Mouse (Mus musculus): ENCODE data around the gene Vcpkmt. TPM values are rescaled to one million over a fixed set of nuclear protein-coding genes. Genes with fewer than 3 reads are reported as not detected.

The Vcpkmt gene
- polyA plus RNA-seq, 1 experiment, result 12.4 TPM

GRCm38 (mm10) chr12:69536616-69537242 lies 46.1 kb downstream of the Vcpkmt start:
- Histone ChIP-seq H3K36me3 (ENCODE audit: control insufficient read depth, insufficient read depth, low read length, poor library complexity, severe bottlenecking) (no peaks in the 10 kb centered on the region), H3K9ac (ENCODE audit: low read depth, poor library complexity, severe bottlenecking) (no peak overlapping the region), H3K9me3 (replicated peaks; ENCODE audit: control insufficient read depth, insufficient read depth, low read length, poor library complexity, severe bottlenecking) (no peaks in the 10 kb centered on the region), H3K4me3 (ENCODE audit: low read depth, low read length) (no peak overlapping the region), H3K27ac (ENCODE audit: insufficient read depth, low read length) (no peak overlapping the region), H3K27me3 (ENCODE audit: control insufficient read depth, insufficient read depth, low read length, poor library complexity, severe bottlenecking) (no peaks in the 10 kb centered on the region), H3K4me1 (ENCODE audit: control insufficient read depth, insufficient read depth, low read length) (no peaks in the 10 kb centered on the region)
- TF ChIP-seq CTCF (IDR thresholded peaks at IDR 0.05; ENCODE audit: low read depth, low read length) (no peak), POLR2A (IDR thresholded peaks at IDR 0.05; ENCODE audit: insufficient read depth, low read length) (no peak), EP300 (IDR thresholded peaks at IDR 0.05; ENCODE audit: insufficient read depth, low read depth, low read length) (no peak)

- Histone ChIP-seq H3K36me3 (ENCODE audit: control insufficient read depth, insufficient read depth, low read length, poor library complexity, severe bottlenecking) (no peaks in the 10 kb centered on the region), H3K27me3 (ENCODE audit: control insufficient read depth, insufficient read depth, low read length, poor library complexity, severe bottlenecking) (no peaks in the 10 kb centered on the region), H3K4me3 (ENCODE audit: low read depth, low read length) (no peak overlapping the region), H3K9ac (ENCODE audit: low read depth, poor library complexity, severe bottlenecking) (no peak overlapping the region), H3K4me1 (ENCODE audit: control insufficient read depth, insufficient read depth, low read length) (no peaks in the 10 kb centered on the region), H3K27ac (ENCODE audit: insufficient read depth, low read length) (no peak overlapping the region), H3K9me3 (replicated peaks; ENCODE audit: control insufficient read depth, insufficient read depth, low read length, poor library complexity, severe bottlenecking) (no peaks in the 10 kb centered on the region)
- TF ChIP-seq EP300 (IDR thresholded peaks at IDR 0.05; ENCODE audit: insufficient read depth, low read depth, low read length), result no peak
- TF ChIP-seq CTCF (IDR thresholded peaks at IDR 0.05; ENCODE audit: low read depth, low read length), result no peak
- no peak for TF ChIP-seq POLR2A (IDR thresholded peaks at IDR 0.05; ENCODE audit: insufficient read depth, low read length)
These were observed 49.6 kb downstream of the Vcpkmt start for GRCm38 (mm10) chr12:69533237-69533636.

- Histone ChIP-seq H3K27ac (ENCODE audit: insufficient read depth, low read length) (no peak overlapping the region), H3K27me3 (ENCODE audit: control insufficient read depth, insufficient read depth, low read length, poor library complexity, severe bottlenecking) (no peaks in the 10 kb centered on the region), H3K4me3 (ENCODE audit: low read depth, low read length) (no peak overlapping the region)
These were observed 50.3 kb downstream of the Vcpkmt start for GRCm38 (mm10) chr12:69532530-69532929.

GRCm38 (mm10) chr12:69532091-69532490 lies 50.7 kb downstream of the Vcpkmt start:
- Histone ChIP-seq H3K9ac (ENCODE audit: low read depth, poor library complexity, severe bottlenecking) (no peak overlapping the region), H3K27me3 (ENCODE audit: control insufficient read depth, insufficient read depth, low read length, poor library complexity, severe bottlenecking) (no peaks in the 10 kb centered on the region)
- TF ChIP-seq POLR2A (IDR thresholded peaks at IDR 0.05; ENCODE audit: insufficient read depth, low read length), result no peak
- no peak for TF ChIP-seq CTCF (IDR thresholded peaks at IDR 0.05; ENCODE audit: low read depth, low read length)
- TF ChIP-seq EP300 (IDR thresholded peaks at IDR 0.05; ENCODE audit: insufficient read depth, low read depth, low read length), result no peak

More at GRCm38 (mm10) chr12:69532530-69532929, 50.3 kb downstream of the Vcpkmt start:
- Histone ChIP-seq H3K4me1 (ENCODE audit: control insufficient read depth, insufficient read depth, low read length) (no peaks in the 10 kb centered on the region), H3K9ac (ENCODE audit: low read depth, poor library complexity, severe bottlenecking) (no peak overlapping the region), H3K36me3 (ENCODE audit: control insufficient read depth, insufficient read depth, low read length, poor library complexity, severe bottlenecking) (no peaks in the 10 kb centered on the region), H3K9me3 (replicated peaks; ENCODE audit: control insufficient read depth, insufficient read depth, low read length, poor library complexity, severe bottlenecking) (no peaks in the 10 kb centered on the region; the same call in 1 of the 2 replicates)
- TF ChIP-seq POLR2A (IDR thresholded peaks at IDR 0.05; ENCODE audit: insufficient read depth, low read length), result no peak
- no peak for TF ChIP-seq EP300 (IDR thresholded peaks at IDR 0.05; ENCODE audit: insufficient read depth, low read depth, low read length)
- no peak for TF ChIP-seq CTCF (IDR thresholded peaks at IDR 0.05; ENCODE audit: low read depth, low read length)

GRCm38 (mm10) chr12:69529694-69530403 lies 53.0 kb downstream of the Vcpkmt start:
- Histone ChIP-seq H3K4me1 (ENCODE audit: control insufficient read depth, insufficient read depth, low read length) (no peaks in the 10 kb centered on the region), H3K27ac (ENCODE audit: insufficient read depth, low read length) (no peak overlapping the region), H3K9me3 (replicated peaks; ENCODE audit: control insufficient read depth, insufficient read depth, low read length, poor library complexity, severe bottlenecking) (no peaks in the 10 kb centered on the region; the same call in 1 of the 2 replicates), H3K4me3 (ENCODE audit: low read depth, low read length) (no peak overlapping the region), H3K36me3 (ENCODE audit: control insufficient read depth, insufficient read depth, low read length, poor library complexity, severe bottlenecking) (no peaks in the 10 kb centered on the region), H3K9ac (ENCODE audit: low read depth, poor library complexity, severe bottlenecking) (no peak overlapping the region), H3K27me3 (ENCODE audit: control insufficient read depth, insufficient read depth, low read length, poor library complexity, severe bottlenecking) (no peaks in the 10 kb centered on the region)
- TF ChIP-seq POLR2A (IDR thresholded peaks at IDR 0.05; ENCODE audit: insufficient read depth, low read length), result no peak
- no peak for TF ChIP-seq EP300 (IDR thresholded peaks at IDR 0.05; ENCODE audit: insufficient read depth, low read depth, low read length)
- no peak for TF ChIP-seq CTCF (IDR thresholded peaks at IDR 0.05; ENCODE audit: low read depth, low read length)

More at GRCm38 (mm10) chr12:69532091-69532490, 50.7 kb downstream of the Vcpkmt start:
- H3K4me1 ChIP-seq (ENCODE audit: control insufficient read depth, insufficient read depth, low read length), result no peaks in the 10 kb centered on the region
- H3K4me3 ChIP-seq (ENCODE audit: low read depth, low read length), result no peak overlapping the region
- H3K36me3 ChIP-seq (ENCODE audit: control insufficient read depth, insufficient read depth, low read length, poor library complexity, severe bottlenecking), result no peaks in the 10 kb centered on the region
- H3K27ac ChIP-seq (ENCODE audit: insufficient read depth, low read length), result no peak overlapping the region
- H3K9me3 ChIP-seq (replicated peaks; ENCODE audit: control insufficient read depth, insufficient read depth, low read length, poor library complexity, severe bottlenecking), result no peaks in the 10 kb centered on the region; the same call in 1 of the 2 replicates

Measured in ES-Bruce4 (cell line).